Mouse (Mus musculus) lung, postnatal 0 days (tissue): ENCODE measurements around the gene Gm4792.

Experiments used
- CTCF ChIP-seq: IDR thresholded peaks from 2 replicates; pipeline ENCODE4 v1.5.1; 2016; ENCODE audit warnings: antibody characterized with exemption, mild to moderate bottlenecking
- EP300 ChIP-seq: IDR thresholded peaks from 2 replicates; pipeline ENCODE4 v1.6.1; 2016; ENCODE audit warnings: antibody characterized with exemption, mild to moderate bottlenecking, control low read depth

DNA sequence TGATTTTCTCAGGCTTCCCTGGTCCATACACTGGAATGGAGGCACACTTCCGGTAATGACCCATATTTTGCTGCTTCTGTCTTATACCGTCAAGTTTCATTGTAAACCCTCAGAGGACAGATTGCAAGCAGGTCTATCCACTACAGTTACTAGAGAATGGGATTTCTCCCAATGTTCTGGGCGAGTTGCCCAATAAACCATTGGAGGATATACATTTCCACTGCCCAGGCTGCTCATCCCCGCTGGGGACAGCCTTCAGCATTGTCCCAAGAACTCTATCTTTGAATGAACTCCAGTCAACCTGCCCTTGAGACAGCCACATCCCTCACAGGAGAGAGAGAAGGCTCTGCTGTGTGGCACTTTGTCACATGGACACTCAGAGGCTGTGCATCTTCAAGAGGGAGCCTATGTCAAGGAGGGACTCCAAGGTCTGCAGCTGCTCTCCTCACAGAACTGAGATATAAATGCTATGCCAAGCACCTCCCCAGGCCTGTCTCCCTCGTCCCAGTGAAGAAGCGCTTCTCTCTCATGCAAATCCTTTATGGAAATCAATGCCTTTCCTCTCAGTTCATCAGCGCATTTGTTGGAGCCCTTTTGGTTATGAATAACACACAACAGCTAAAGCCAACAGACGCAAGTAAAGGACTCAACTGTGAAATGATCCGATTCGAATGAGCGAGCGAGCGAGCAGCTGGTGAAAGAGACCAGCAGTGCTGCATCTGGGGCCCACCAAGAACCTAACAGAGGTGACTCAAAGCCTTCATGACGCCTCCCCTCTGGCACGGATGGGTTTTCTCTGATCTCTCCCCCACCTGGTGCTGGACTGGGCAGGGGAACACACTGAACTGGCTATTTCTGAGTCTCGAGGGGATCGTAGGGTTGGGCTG, 32.6 kb downstream of the Gm4792 start:
- TF ChIP-seq CTCF (no peak), EP300 (no peak)
